Mouse (Mus musculus) kidney, embryonic 16.5 days (tissue): ENCODE measurements around the gene Rbms3. TPM values are rescaled to one million over a fixed set of nuclear protein-coding genes. Genes with fewer than 3 reads are reported as not detected.

Source experiments
- ATAC-seq: fragments of 200-750 bp; cut with Nextera tagmentation; 2 replicates; pipeline ENCODE4 v1.8.0; 2017; ENCODE audit warnings: moderate TSS enrichment; ENCODE audit not compliant: low FRiP score, low TSS enrichment
- H3K27ac ChIP-seq: fragments of 300-500 bp; sonication (generic); 2 replicates; pipeline ENCODE4 v1.5.1; 2014; ENCODE audit warnings: low read length
- H3K27me3 ChIP-seq: fragments of 300-500 bp; sonication (generic); 2 replicates; pipeline ENCODE4 v1.6.1; 2014; ENCODE audit warnings: low read length, control low read depth, mixed read lengths; ENCODE audit not compliant: insufficient read depth
- H3K36me3 ChIP-seq: fragments of 300-500 bp; sonication (generic); 2 replicates; pipeline ENCODE4 v1.6.1; 2014; ENCODE audit warnings: low read length, control low read depth, mixed read lengths; ENCODE audit not compliant: insufficient read depth
- H3K4me1 ChIP-seq: fragments of 300-500 bp; sonication (generic); 2 replicates; pipeline ENCODE4 v1.6.1; 2014; ENCODE audit warnings: low read length, control low read depth, mixed read lengths; ENCODE audit not compliant: insufficient read depth
- H3K4me2 ChIP-seq: fragments of 300-500 bp; sonication (generic); replicated peaks from 2 replicates; pipeline ENCODE4 v1.6.1; 2014; ENCODE audit warnings: low read depth, low read length
- H3K4me3 ChIP-seq: fragments of 300-500 bp; sonication (generic); 2 replicates; pipeline ENCODE4 v1.5.1; 2014; ENCODE audit warnings: mild to moderate bottlenecking, low read length
- H3K9ac ChIP-seq: fragments of 300-500 bp; sonication (generic); replicated peaks from 2 replicates; pipeline ENCODE4 v1.6.1; 2014; ENCODE audit warnings: low read length
- H3K9me3 ChIP-seq: fragments of 300-500 bp; sonication (generic); 2 replicates; pipeline ENCODE4 v1.6.1; 2016; ENCODE audit warnings: low read length, control low read depth
- WGBS: fragments of 180-500 bp; shearing (Covaris S2); extraction: QIAGEN DNeasy Blood & Tissue Kit; methylation state at CpG from one replicate; pipeline ENCODE4 v1.1.7; 2014; 5-methylcytosine and 5-hydroxymethylcytosine counted together
- polyA plus RNA-seq: library from polyadenylated mRNA; unstranded; fragments of >200 nt; fragmentation: Nextera tagmentation; extraction: Ambion mirVana; gene quantifications from 2 replicates; pipeline ENCODE4 v1.2.1, GENCODE M21; 2015

The Rbms3 gene
- polyA plus RNA-seq, 1 experiment from 2014 or later, result 81.9 TPM

DNA sequence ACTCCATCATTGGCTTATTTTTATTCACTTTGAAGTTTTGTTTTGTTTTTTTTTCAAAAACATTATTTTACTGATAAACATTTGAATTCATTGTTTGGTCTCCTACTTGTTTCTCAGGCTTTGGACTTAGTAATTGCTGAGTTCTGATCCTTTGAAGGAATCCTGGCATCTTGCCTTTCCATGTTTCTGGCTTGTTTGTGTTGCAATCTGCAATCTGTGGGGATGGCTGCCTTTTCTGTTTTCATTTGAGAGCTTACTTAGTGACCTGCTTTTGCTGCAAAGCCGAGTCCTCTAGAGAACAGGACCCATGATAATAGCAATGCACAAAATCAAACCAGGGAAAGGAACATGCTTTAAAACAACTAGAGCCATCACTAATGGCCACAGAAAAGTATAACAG, 969.8 kb downstream of the Rbms3 start:
- WGBS, result 67% methylated on average over 1 of the region's 1 CpGs
- Histone ChIP-seq H3K4me2 (no peak overlapping the region), H3K9me3 (no peaks in the 10 kb centered on the region), H3K27me3 (no peaks in the 10 kb centered on the region), H3K27ac (no peak overlapping the region), H3K36me3 (peaks cover 7% of the 10 kb centered on the region), H3K4me3 (no peak overlapping the region), H3K4me1 (no peaks in the 10 kb centered on the region), H3K9ac (no peak overlapping the region)
- no peak for ATAC-seq

DNA sequence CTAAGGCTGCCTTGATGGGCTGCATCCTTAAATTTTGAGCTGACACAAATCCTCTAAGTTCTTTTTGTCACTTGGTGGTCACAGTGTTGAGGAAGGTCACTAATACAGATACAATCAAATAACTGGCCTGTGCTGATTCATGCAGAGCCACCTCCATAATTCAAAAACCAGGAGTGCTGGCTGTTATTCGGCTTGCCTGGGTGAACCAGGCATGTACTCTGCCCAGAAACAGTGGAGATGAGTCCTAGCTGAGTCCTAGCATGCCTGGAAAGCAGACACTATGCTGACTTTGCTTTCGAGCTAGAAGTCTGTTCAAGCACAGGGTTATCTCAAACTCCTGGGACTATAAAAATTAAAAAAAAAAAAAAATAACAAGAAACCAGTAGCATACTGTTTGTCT, 972.6 kb downstream of the Rbms3 start:
- no peak overlapping the region for H3K9ac ChIP-seq
- H3K4me2 ChIP-seq, result no peak overlapping the region
- no peaks in the 10 kb centered on the region for H3K4me1 ChIP-seq
- no peak overlapping the region for H3K4me3 ChIP-seq
- no peaks in the 10 kb centered on the region for H3K36me3 ChIP-seq
- no peak overlapping the region for H3K27ac ChIP-seq
- H3K9me3 ChIP-seq, result no peaks in the 10 kb centered on the region
- no peak for ATAC-seq
- H3K27me3 ChIP-seq, result no peaks in the 10 kb centered on the region
- WGBS, result 84% methylated on average over 2 of the region's 2 CpGs

DNA sequence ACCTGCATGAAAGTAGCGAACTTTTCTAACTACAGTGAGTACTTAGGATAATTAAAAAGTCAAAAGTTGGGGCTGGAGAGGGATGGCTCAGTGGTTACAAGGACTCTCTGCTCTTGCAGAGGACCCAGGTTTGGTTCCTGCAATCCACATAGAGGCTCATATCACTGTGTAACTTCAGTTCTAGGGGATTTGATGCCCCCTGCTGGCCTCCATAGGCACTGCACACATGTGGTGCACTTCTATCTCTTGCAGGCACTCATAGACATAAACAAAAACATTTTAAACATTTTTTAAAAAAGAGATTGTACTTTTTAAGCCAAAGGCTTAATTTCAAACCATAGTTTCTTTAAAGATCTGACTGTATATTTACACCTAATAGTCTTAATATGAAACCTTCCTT, 978.3 kb downstream of the Rbms3 start:
- Histone ChIP-seq H3K36me3 (0 out of 2 replicates have a peak, but pooled peaks cover 3% of the 10 kb centered on the region), H3K4me3 (no peak overlapping the region), H3K9me3 (no peaks in the 10 kb centered on the region), H3K27me3 (no peaks in the 10 kb centered on the region), H3K4me1 (peaks cover 4% of the 10 kb centered on the region; the same call in 1 of the 2 replicates), H3K4me2 (no peak overlapping the region), H3K9ac (no peak overlapping the region), H3K27ac (no peak overlapping the region)
- 97% methylated on average over 1 of the region's 1 CpGs for WGBS
- no peak for ATAC-seq

DNA sequence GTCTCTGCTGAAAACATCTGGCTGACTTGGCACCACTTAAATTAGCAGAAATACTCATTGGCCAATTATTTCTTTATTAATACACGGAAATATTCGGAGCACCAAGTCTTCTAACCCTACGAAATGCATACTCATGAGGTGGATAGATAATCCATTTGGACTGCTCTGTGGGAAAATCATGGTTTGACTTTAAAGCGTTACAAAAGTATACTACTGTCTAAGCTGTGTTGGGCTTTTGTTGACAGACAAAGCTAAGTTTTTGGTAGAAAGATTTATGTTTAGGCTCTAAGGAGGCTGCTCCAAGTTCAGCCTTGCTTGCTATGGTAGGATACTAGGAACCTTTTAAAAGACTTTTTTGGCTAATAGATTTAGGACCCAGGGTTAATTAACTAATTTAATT, 979.8 kb downstream of the Rbms3 start:
- H3K9ac ChIP-seq, result no peak overlapping the region
- no peak overlapping the region for H3K4me2 ChIP-seq
- H3K9me3 ChIP-seq, result no peaks in the 10 kb centered on the region
- 66% methylated on average over 4 of the region's 4 CpGs for WGBS
- H3K4me1 ChIP-seq, result peaks cover 4% of the 10 kb centered on the region; the same call in 1 of the 2 replicates
- no peak for ATAC-seq
- no peak overlapping the region for H3K4me3 ChIP-seq
- H3K27ac ChIP-seq, result no peak overlapping the region
- 0 out of 2 replicates have a peak, but pooled peaks cover 3% of the 10 kb centered on the region for H3K36me3 ChIP-seq
- H3K27me3 ChIP-seq, result no peaks in the 10 kb centered on the region

DNA sequence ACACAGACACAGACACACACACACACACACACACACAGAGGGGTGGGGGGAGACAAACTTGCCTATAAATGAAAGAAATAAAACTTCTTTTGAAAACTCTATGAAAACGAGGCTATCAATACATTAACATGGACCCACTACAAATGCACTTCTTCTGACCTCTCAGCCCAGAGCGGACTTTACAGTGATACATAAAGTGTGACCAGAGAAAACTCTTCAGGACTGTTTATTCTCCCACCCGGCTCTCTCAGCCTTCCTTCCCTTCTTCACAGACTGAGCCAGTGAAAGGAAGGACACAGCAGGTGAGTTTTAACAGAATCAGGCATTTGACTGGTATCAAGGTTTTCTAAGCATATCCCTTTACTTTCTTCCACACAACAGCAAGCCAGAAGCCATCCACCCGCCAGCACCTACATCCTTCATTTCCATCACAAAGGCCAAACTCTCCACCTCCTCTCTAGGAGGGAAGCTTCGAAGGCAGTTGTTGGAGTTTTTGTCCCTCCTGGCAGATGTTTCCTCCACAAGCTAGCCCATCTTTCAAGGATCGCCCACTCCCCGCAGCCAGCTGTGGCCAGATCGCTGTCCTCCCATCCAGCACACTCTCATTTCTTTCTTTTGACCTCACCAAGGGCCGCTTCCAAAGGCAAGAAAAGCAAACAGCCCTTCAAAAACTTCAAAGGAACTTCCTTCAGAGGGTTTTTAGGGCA, 980.5 kb downstream of the Rbms3 start:
- Histone ChIP-seq H3K4me3 (no peak overlapping the region), H3K9me3 (no peaks in the 10 kb centered on the region), H3K4me2 (no peak overlapping the region), H3K36me3 (0 out of 2 replicates have a peak, but pooled peaks cover 3% of the 10 kb centered on the region), H3K27me3 (no peaks in the 10 kb centered on the region), H3K27ac (peak overlapping the region; percentile 38; the same call in 1 of the 2 replicates), H3K9ac (no peak overlapping the region), H3K4me1 (peaks cover 4% of the 10 kb centered on the region; the same call in 1 of the 2 replicates)
- 28% methylated on average over 9 of the region's 9 CpGs for WGBS
- no peak for ATAC-seq

DNA sequence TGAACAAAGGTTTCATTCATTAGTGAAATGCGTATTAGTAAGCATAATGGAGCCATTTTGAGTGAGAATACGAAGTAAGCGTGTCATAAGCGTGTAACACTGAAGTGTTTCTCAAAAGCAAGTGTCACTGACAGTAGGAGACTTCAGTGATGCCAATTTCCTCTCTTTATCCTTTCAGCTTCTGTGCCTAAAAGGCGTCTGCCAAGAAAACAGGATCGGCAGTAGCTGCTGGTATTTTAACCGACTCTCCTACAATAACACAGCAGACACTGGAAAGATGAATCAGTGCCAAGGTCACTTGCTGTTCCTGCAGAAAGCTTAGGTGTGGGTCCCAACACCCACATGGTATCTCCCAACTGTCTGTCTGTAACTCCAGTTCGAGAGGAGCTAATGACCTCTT, 985.1 kb downstream of the Rbms3 start:
- no peak overlapping the region for H3K9ac ChIP-seq
- peaks cover 11% of the 10 kb centered on the region for H3K4me1 ChIP-seq
- H3K4me2 ChIP-seq, result no peak overlapping the region
- H3K27ac ChIP-seq, result no peak overlapping the region
- no peak for ATAC-seq
- 77% methylated on average over 8 of the region's 8 CpGs for WGBS
- no peak overlapping the region for H3K4me3 ChIP-seq
- peaks cover 3% of the 10 kb centered on the region; the same call in 1 of the 2 replicates for H3K9me3 ChIP-seq
- H3K36me3 ChIP-seq, result no peaks in the 10 kb centered on the region
- no peaks in the 10 kb centered on the region for H3K27me3 ChIP-seq

DNA sequence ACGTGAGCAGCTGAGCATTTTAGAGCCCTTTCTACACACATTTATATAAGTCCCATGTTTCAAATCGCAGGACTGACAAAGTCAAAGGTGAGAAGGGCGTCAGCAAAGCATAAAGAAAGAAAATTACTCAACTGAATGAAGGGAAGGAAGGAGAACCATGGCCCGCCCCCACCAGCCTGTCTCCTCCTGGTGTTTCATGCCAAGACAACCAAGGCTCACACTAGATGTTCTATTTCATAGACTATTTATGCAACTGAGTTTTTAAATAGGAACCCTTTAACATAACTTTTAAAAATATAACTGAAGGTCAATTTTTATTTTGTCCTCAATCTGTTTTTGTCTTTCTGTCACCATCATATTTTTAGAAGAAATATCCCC, 989.4 kb downstream of the Rbms3 start:
- Histone ChIP-seq H3K4me2 (no peak overlapping the region), H3K36me3 (peaks cover 4% of the 10 kb centered on the region; the same call in 1 of the 2 replicates), H3K27ac (0 out of 2 replicates have a peak overlapping the region, but pooled peaks have one; percentile 72), H3K9ac (no peak overlapping the region), H3K27me3 (no peaks in the 10 kb centered on the region), H3K4me1 (peaks cover 9% of the 10 kb centered on the region), H3K9me3 (peaks cover 3% of the 10 kb centered on the region; the same call in 1 of the 2 replicates), H3K4me3 (no peak overlapping the region)
- ATAC-seq, result no peak
- 41% methylated on average over 4 of the region's 4 CpGs for WGBS

DNA sequence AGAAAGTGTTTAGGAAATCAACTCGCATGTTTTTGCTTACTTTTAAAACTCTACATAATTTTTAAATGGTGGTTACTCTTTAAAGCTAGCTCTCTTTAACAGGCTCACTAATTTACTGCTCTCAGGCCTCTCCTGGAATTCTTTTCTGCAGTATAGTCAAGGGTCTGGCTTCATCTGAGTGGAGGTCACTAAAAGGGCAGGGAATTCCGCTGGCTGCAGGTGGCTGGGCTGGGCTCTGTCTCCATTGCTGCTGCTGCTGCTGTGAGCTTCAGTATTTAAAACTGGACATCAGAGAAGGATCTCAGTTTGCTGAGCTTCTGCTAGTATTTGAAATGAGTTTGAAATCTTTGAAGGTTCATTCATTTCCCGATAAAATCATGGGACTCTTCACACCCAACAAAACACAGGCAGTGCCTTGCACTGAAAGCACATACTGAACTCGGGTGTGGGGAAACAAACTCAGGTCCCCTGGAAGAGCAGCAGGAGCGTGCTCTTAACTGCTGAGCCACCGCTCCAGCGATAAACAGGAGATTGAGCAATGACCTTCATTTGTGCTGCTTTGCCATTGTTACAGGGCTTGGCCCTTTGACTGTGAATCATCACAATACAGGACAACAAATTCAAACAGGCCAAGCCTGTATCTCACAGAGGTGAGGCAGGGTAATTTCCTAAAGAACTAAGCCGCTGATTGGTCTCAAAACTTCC, 990.0 kb downstream of the Rbms3 start:
- Histone ChIP-seq H3K4me1 (peaks cover 9% of the 10 kb centered on the region), H3K36me3 (peaks cover 7% of the 10 kb centered on the region; the same call in 1 of the 2 replicates), H3K9ac (no peak overlapping the region), H3K4me3 (no peak overlapping the region), H3K27me3 (no peaks in the 10 kb centered on the region), H3K9me3 (peaks cover 3% of the 10 kb centered on the region; the same call in 1 of the 2 replicates), H3K27ac (peak overlapping the region; percentile 72; the same call in 1 of the 2 replicates), H3K4me2 (no peak overlapping the region)
- ATAC-seq, result no peak
- WGBS, result 39% methylated on average over 8 of the region's 8 CpGs

DNA sequence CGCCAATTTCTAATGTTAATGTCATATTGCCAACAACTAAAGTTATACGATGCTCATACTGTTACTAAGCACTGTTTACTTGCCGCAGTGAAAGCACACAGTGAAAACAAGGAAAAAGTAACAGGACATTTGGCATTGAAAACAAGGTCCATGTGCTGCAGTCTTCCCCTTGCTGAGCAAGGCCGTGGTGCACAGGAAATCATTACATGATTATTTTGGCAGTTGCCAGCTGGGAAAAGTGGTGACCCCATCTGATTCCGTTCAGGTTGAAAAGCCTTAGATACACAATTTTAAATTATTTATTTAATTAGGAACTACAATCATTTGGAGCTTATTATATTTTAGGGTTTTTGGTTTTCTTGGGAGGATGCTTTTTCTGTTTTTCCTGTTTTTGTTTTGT, 995.9 kb downstream of the Rbms3 start:
- H3K9me3 ChIP-seq, result peaks cover 4% of the 10 kb centered on the region
- no peak overlapping the region for H3K4me3 ChIP-seq
- ATAC-seq, result no peak
- WGBS, result 71% methylated on average over 5 of the region's 5 CpGs
- no peaks in the 10 kb centered on the region for H3K4me1 ChIP-seq
- no peaks in the 10 kb centered on the region for H3K27me3 ChIP-seq
- H3K27ac ChIP-seq, result no peak overlapping the region
- H3K4me2 ChIP-seq, result no peak overlapping the region
- peaks cover 10% of the 10 kb centered on the region; the same call in 1 of the 2 replicates for H3K36me3 ChIP-seq
- H3K9ac ChIP-seq, result no peak overlapping the region

DNA sequence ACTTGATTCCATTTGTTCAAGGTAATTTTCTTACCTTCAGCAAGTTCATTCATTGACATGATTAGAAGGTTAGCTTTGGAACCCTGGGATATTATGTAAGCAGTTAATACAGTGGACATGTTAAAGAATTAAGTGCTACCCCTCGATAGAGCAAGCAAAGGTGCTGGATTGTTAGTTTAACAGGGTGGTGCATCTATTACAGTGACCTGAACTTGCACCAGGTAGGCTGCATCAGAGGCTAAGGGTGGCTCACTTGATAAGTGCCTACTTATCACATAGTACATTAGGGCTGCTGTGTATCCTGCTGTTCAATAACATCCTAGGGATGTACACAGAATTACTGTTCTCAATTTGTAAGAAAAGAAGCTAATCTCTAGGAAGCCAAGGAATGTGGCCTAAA, 996.6 kb downstream of the Rbms3 start:
- Histone ChIP-seq H3K4me3 (no peak overlapping the region), H3K4me2 (no peak overlapping the region), H3K36me3 (peaks cover 10% of the 10 kb centered on the region; the same call in 1 of the 2 replicates), H3K27ac (no peak overlapping the region), H3K4me1 (no peaks in the 10 kb centered on the region), H3K9ac (no peak overlapping the region), H3K27me3 (no peaks in the 10 kb centered on the region), H3K9me3 (peaks cover 4% of the 10 kb centered on the region)
- WGBS, result 93% methylated on average over 1 of the region's 1 CpGs
- ATAC-seq, result no peak
